Mouse (Mus musculus) embryo, embryonic 10 days (tissue): ENCODE data around the gene Degs1.
A peak's percentile ranks its signal among the peaks of the same experiment; 100 is the strongest.

Source experiments
- DNase-seq: peaks from one replicate; pipeline ENCODE4 v3.0.0-alpha.2; 2015; ENCODE audit warnings: low spot score

The Degs1 gene

DNA sequence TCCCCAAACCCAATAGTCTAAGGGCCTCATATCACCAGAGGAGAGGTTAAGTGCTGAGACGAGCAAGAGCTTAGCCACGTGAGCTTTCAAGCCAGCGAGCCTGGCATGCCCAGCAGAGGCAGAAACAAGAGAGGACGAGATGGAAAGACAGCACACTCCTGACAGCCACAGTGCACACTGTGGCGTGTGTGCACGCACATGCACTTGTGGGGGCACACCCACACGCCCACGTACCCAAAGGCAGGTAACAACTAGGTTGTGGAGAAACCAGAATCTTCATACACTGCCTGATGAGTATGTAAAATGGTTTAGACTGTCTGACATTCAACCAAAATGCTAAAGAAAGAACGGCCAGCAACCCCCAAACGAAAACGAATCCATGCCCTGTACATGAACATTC is 2.0 kb downstream of the Degs1 start:
- no peak for DNase-seq

DNA sequence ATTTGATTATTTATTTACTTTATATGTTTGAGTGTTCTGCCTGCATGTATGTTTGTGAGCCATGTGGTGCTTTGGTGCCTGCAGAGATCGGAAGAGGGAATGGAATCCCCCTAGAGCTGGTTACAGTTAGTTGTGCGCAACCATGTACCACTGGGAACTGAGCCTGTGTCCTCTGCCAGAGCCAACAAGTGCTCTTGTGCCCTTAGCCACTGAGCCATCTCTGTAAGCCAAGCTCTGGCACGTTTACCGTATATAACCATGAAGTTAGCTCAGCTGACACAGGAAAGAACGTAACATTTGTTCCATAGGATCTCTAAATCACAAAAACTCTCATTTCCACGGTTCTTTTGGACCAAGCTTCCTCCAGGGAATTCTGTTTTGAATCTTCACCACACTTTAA is 2.6 kb downstream of the Degs1 start:
- no peak for DNase-seq

DNA sequence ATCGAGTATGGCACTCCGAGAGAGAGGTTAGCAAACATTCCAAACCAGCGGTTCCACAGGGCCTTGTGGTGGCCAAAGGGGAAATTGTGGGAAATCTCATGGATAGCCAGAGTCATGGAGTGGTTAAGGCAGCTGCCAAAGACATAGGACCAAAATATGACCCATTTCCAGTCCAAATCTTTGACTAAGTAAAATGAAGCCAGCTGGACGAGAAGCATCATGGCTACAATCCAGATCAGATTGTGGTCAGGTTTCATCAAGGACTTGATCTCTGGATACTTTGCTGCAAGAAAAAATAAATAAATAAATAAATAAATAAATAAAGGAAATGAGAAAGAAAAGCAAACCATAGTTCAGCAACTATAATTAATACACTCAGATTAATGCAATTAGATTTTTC is 3.2 kb downstream of the Degs1 start:
- no peak for DNase-seq

DNA sequence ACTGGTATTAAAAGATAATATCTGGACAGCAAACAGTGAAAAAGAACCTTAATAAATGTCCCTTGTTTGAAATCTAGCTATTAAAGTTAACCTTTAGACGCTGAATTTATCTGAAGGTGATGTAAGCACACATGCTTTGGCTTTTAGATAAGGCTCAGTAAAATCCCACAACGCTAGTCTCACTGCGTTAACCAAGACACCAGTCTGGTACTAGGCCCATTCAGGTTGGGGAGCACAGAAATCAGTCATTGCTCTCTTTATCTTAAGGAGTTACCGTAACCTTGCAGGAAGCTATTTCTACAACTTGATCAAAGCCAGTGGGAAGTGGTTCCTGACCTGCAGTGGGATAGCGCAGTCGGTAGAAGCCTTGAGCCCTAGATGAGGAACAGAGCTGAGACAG is 7.5 kb downstream of the Degs1 start:
- DNase-seq = no peak

DNA sequence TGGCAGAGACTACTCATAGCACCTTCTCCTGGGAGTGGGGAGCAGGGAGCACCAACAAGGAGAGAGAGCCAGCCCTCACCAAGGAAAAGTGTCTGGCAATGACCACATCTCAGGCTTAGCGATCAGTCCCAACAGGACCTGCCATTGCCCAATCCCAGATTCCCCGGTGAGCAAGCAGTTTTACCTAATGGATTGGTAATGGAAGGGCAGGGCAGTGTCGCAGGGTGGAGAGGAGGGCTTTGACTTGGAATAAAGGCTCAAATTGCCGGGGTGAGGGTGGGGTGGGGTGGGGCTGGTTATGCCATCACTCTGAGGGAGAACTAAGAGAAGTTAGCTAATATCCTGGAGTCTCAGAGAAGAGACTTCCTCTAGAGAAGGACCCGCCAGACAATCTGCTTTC is 11.0 kb downstream of the Degs1 start:
- DNase-seq = no peak

DNA sequence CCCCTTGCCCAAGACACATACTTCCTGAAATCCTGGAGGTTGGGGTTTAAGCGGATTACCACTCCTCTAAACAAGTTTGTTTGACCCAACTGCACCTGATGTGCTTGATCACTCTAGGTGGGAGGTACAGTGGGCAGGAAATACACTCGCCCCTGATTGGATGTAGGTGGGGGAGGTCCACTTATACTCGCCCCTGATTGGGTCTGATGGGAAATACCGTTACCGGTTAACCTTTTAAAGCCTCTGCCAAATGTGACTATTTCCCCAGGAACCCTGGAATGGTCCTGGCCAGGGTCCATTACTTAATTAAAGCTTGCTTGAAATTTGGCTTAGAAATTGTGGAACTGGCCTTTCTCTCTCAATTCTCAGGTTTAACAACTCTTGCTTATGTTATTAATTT is 11.5 kb downstream of the Degs1 start:
- DNase-seq = no peak

DNA sequence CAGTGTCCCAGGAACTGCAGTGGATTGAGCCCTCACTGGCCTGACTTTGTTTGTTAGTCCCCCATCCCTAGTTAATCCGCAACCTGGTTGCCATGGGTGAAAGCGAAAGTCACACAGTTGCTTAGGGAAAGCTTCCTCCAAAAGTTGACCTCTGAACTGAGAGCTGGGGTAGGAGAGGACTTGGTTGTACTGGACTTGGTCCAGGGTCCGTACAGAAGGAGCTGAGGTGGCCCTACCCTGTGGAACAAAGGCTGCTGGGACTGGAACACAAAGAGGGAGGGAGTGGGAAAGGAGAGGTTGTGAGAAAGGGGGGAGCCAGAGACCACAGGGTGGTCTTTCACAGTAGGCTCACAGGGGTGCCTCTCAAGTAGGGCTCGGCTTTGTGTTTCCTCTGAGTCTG is 14.3 kb downstream of the Degs1 start:
- DNase-seq = no peak

DNA sequence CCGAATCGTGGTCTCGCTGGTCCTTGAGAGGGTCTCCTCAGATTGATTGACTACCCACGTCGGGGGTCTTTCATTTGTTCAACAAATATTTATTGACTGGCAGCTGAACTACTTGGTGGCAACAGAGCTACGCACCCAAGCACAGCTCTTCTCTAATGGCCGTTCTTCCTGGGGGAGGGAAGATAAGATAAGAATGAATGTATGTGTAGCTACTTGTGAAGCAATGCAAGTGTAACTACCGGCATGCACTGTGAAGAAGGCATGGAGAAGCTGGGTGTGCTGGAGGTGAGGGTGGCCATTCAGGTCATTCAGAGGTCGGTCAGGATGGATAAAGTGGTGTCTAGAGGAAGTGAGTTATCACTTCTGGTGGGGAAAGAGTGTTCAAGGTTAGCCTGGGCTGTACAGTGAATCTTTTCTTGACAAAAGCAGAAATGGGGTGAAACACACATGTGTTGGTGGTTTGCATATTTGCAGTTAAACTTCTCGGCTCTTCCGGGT is 16.5 kb downstream of the Degs1 start:
- DNase-seq = no peak

DNA sequence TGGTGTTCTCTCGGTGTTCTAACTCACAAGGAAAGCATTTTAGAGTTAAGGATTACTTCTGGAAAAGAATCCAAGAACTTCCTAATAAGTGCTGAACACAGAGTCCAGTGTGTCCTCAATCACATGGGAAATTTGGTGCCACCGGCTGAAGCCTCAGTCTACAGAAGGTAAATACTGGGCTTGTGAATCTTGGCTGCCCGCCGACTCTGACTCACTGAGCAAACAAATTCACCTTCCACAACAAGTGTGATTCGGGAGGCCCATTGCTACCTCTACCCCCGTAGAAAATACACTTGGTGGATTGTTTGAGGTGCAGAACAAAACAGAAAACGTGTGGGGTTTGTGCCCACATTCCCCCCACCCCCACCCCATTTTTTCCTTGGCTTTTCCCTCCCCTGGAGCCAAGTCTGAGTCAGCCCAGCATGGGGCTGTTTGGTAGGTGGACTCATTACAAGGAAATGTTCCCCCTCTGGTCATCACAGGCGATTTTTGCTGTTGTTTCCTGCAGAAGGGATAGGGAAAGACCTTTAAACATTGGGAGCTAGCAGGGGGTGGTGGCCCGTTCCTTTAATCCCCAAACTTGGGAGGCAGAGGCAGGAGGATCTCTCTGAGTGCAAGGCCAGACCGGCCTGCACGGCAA is 26.4 kb downstream of the Degs1 start:
- no peak for DNase-seq

DNA sequence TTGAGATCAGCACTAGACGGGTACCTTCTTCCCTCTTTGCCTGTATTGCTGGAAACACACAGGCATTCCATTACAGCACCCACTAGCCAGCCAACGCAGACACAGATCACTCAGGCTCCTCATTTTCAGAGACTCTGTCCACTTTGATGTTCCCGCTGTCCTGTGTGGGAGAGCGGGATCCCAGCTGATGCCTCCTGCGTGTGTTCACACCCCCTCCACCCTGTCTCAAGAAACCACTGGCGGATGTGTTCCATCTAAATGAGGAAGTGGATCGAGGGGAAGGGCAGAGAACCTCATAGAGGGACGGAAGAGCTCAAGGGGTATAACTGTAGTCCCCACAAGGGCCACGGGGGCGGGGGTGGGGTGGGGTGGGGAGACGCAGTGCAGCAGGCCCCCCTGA is 27.6 kb downstream of the Degs1 start:
- no peak for DNase-seq

DNA sequence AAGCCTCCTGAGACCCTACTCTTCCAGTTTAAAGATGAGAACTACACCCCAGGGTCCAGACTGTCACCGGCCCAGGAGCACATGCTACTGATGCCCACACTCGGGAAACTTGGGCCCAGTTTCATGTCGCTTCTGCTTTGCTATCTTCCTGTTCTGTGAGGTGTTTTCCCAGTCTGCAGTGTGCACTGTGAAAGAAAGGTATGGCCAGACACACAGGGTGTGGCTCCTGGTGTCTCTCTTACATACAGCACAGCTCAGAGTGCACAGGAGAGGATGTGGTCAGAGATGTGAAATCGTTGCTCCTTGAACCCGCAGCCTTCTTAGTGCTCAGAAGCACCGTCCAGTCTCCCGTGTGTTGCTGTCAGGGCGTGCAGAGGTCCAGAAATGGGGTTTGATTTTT is 28.0 kb downstream of the Degs1 start:
- no peak for DNase-seq

DNA sequence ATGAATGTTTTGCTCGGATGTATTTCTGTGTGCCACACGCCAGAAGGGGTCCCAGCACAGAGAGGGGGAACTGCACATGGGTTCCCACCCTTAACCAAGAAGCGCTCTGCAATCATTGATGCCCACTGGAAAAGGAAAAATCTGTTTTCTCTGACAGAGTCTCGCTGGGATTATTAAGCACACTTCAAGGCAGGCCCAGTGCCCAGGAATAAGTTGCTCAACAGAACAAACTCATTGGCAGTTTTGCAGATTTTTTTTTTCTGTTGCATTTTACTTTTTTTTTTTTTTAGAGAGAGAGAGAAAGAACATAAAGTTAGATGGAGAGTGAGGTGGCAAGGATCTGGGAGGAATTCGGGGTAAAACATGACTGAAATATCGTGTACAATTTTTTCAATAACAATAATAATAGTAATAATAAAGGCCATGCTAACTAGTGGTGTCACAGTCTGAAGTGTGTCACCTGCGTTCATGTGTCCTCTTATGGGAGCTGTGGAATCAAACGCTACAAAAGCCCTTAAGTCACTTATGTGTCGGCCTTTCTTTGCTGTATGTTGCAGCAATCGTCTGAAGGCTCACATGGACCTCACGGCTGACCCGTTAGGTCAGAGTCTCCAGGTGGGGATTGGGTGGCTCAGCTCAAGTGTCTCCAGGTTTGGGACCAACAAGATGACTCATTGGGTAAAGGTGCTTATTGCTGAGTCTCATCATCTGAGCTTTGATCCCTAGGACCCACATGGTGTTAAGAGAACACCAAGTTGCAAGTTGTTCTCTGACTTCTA is 28.7 kb downstream of the Degs1 start:
- DNase-seq = no peak

DNA sequence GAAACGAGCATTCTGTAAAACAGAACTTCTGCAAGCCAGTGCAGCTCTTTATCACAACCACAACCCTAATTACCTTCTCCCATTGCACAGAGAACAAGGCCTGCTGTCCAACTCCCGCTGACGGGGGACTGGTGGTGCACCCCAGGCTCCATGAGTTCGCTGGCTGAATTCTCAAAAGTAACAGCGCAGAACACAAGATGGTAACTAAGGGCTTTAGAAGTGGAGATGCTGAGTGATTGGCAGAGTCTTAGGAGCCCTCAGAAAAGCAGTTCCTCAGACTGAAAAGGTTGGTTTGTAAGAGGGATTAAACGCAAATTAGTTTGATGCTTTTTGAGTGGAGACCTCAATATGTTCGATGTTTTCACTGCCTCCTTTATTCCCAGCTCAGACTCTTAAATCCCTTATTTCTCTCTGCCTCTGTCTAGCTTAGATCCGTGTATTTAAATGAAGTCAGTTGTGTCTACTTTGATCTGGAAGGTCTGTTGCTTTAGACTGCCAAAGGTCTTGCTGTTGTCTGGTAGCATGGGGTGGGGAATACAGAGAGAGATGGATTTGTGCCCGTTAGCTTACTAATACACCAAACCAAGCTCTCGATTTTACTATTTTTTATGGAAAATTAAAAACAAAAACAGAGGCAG is 30.0 kb downstream of the Degs1 start:
- DNase-seq = no peak

DNA sequence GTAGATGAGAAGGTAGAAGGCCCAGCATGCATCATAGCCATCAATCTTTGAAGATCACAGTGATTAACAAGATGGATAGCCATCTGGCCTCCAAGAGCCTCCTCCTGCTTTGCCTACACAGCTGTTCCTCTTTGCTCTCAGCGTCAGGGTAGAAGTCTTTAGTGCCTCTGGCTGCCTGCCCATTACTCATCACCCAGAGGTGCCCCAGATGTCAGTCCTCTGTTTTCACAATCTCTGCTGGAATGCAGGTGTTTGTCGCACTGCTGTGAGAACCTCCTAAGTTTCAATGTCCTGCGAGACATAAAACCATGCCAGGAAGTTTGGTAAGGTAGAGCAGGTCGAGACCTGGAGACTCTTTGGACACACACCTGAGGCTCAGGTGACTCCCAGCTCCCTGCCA is 31.9 kb downstream of the Degs1 start:
- peak; percentile 6 for DNase-seq

DNA sequence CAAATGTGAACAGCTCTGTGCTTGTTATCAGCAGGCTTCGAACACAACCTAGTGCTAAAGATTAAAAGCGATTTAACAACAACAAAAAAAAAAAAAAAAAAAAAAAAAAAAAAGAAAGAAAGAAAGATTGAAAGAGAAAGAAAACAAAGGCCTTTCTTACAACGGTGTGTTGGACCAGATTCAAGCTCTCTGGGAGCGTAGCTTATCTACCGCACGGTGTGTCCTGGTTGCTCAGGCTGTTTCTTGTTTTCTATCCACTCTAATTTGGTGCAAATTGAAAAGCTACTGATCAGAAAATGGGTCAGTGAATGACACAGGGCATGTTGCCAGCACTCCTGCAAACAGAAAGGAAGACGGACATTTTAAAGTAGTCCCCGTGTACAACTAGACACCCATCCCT is 33.3 kb downstream of the Degs1 start:
- no peak for DNase-seq

DNA sequence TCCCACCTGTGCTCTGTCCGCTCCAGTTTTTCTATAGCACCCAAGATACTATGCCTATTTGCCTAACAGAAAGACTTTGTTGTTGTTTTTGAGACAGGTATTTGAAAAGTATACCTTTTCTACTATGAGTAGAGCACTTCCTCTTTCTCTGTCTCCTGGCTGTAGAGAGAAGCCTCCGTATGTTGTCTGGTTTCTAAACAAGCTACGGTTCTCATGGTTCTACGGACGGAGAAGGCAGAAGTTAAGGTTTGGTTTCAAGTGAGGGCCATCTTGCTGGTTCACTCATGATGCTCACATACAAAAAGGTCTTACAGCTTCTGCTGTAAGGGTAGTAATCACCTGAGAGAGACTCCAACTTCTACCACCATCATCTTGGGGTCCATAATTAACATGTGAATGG is 37.6 kb downstream of the Degs1 start:
- no peak for DNase-seq

DNA sequence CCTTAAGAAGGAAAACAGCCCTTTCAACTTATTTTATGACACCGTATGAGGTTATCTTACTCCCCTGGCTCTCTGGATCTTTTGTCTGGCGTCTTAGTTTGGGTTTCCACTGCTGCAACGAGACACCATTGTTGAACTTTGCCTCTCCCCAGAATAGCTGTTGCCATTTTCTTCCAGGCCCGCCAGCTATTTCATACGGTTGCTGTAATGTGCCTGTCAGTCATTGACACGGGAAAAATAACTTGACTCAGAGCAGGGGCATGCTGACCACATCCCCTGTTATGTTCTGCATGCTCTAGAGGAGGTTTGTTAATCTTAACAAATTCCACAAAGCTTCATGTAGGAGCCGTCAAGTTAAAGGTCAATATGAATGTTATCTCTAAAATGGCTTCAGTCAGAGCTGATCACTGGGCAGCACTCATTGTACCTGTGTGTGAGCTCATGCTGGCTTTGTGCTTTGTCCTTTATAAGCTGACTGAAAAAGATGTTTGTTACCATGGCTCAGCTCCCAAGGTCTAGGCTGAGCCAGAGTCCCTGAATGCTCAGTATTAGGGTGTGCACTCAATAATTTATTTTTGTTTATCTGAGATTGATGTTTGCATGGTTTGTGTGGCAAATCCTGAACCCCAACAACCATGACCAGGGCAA is 44.4 kb downstream of the Degs1 start:
- DNase-seq = no peak

DNA sequence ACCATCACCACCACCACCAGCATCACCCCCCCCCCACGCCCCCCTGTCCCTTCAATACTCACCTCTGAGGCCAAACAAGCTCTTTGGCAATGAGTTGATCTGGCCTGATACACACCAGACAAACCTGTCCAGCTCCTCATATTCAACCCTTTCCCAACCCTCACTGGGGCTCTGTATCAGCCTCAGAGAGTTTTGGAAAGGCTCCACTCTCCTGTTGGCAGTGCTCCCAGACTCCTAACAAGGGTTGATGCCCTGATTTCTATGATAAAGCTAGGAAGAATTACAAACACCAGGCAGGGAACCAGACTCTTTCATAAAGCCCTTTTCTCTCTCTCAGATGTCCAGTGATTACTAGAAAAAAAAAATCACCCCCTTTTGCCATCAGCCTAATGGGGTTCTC is 45.2 kb downstream of the Degs1 start:
- no peak for DNase-seq

DNA sequence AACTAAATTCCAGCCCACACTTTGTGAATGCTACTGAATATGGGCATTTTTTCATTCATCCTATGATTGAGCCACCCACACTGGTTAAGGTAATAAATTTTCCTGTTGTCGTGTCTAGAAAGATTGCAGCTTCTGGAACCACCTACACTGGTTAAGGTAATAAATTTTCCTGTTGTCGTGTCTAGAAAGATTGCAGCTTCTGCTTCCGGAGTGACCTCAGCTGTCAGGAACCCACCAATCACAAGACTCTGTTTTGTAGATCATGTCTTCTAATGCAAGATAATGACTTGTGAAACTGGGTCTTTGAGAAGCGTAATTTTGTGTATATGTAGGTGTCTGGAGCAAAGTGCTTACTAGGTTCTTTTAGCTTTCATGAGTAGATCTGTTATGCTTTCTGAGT is 47.4 kb downstream of the Degs1 start:
- no peak for DNase-seq

DNA sequence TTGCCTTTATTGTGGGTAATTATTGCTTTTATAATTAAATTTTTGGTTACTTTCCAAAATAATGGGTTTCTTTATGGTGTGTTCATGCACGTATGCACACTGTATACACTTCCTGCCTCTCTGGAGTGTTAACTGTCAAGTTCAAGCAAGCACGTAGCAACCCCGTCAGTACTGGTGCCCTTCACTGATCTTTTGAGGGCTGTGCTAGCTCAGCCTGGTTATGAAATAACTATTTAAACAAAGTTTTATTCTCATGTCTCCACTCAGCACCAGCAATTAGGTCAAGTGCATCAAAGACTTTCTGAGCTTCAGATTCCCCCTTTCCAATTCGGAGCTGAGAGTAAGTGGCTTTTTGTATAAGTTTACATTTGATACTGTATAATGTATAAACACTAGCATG is 53.2 kb downstream of the Degs1 start:
- DNase-seq = no peak

DNA sequence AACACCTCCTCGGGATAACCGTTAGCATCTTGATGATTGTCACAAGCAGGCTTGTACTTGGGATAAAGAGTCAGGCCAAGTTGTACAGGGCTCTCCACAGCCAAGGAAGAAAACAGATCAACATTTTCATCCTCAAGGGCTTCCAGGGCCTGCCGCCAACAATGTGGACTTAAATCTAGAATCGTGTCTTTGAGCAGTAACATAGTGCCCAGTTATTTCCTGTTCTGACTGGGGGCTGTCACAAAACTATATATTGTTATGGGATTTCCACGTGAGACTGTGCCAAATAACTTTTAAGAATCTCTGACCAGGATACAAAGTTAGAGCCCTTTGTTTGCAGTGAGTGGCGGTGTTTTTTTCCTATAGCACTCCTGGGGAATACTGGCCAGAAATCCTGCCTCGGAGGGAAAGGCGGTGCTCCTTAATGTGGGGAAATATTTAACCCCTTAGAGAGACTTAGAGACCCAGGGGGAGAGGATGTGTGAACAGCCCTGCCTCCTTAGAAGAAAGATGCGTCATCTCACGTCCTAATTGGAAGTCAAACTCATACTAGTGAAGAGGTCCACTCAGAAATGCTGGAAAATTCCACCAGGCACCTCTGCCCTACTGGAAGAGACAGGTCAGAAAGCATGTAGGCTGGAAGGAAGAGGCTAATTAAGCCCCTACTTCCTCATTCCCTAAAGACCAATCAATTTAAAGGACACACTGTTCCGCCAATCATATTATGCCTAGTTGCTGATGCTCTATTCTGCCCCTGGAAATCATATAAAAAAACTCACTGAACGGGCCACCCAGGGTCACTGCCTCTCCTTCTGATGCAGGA is 55.3 kb downstream of the Degs1 start:
- DNase-seq = no peak

DNA sequence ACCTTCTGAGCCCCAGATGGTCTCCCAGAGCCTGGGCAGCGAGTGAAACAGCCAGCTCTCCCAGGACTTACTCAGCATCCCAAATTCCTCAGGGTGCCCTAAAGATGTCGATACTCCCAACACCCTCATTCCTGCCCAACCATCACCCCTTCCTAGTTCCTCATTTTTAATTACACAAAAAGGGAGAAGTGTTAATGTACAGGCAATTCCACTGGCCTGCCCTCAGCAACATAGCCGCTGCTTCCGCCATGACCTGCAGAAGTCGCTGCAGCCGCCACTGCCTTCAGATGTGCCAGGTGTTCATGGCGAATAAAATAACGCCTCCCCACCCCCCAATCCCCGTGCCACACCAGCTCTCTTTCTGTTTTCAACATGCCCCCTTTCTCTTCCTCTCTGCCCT is 56.3 kb downstream of the Degs1 start:
- no peak for DNase-seq
